Mouse (Mus musculus): ENCODE data around the gene Fbxl13. TPM values are rescaled to one million over a fixed set of nuclear protein-coding genes. Genes with fewer than 3 reads are reported as not detected.

The Fbxl13 gene
- total RNA-seq, 2 experiments from 2014 or later = 0.16 to 0.30 TPM

DNA sequence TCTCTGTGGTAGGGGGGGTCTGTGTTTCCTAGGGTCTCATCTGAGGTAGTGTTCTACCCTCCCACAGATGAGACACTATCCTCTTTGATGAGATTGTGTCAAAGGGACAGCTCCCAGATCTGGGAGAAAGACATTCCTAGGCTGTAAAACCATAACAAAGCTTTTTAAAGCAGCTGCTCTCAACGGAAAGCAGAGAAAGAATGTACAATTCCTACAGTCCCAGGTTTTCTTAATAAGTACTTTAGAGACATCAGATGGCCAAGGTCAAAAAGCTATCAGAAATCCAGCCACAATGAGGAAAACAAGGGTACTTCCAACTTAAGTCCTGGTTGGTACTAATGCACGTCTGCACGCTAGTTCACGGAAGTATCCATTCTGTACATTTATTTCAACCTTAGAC, 103.2 kb downstream of the Fbxl13 start:
- intact Hi-C loops (cut with DNase I) = no loop called here
- no peak for DNase-seq (ENCODE audit: low spot score in 2 of 2)

DNA sequence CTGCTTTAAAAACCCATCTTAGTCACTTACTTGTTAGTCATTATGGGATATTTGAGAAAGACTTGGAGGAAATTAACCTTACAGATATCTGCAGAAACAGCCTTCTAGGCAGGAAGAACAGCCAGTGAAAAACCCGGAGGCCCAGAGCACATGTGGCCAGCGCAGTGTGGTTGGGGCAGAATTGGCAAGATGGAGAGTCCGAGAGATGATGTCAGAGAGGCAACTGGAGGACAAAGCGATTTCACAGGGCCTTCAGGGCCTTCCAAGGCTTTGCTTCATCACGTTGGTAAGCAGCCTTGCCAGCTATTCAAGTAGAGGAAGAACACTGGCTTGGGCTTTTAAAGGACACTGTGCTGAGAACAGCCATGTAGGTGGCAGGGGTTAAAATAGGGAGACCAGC, 112.5 kb downstream of the Fbxl13 start:
- intact Hi-C loops (cut with DNase I) = no loop called here
- DNase-seq (ENCODE audit: low spot score in 2 of 2) = no peak

GRCm38 (mm10) chr5:21532126-21532525, 113.3 kb downstream of the Fbxl13 start:
- no peak for DNase-seq (ENCODE audit: low spot score in 2 of 2)
- intact Hi-C loops (cut with DNase I) = no loop called here

GRCm38 (mm10) chr5:21529110-21529720, 116.2 kb downstream of the Fbxl13 start:
- intact Hi-C loops (cut with DNase I) = no loop called here
- DNase-seq (ENCODE audit: low spot score in 2 of 2) = no peak

DNA sequence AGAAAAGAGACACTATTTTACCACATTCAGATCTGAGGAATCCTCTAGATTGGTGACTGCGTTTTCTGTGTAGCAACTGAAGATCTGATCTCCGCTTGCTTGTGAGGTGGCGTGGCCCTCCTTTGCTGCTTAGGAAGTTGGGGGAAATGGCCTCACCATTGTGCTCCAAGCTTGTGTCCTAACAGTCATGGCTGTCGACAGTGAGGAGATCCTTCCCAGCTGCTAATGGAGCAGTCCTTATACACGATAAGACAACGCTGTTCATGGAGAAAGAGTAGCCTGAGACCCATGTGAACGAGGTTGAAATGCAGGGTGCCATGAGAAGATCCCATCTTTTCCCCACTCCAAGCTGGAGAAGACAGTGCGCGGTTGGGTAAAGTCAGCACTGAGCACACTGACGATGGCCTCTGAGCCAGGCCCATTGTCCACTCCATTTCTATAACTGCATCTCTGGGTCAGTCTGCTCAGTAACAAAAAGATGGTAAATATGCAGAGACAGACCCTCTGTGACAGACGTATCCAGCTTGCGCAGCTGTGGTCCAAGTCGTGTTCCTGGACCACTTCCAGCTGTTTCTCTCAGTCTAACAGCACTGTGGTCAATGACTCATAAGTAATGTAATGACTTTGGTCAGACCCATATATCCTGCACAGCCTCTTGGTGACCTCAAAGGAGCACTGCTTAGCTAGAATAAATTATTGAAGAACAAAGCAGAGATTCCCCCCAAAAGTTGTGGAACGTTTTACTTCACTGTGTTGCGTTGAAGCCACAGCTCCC, 117.2 kb downstream of the Fbxl13 start:
- DNase-seq (ENCODE audit: low spot score in 2 of 2) = no peak
- intact Hi-C loops (cut with DNase I) = no loop called here

GRCm38 (mm10) chr5:21527488-21527911, 117.9 kb downstream of the Fbxl13 start:
- intact Hi-C loops (cut with DNase I) = no loop called here
- DNase-seq (ENCODE audit: low spot score in 2 of 2) = no peak

- intact Hi-C loops (cut with DNase I) = no loop called here
- DNase-seq (ENCODE audit: low spot score in 2 of 2) = peak in 1 of 2 experiments; percentile 37
These were observed 118.5 kb downstream of the Fbxl13 start for GRCm38 (mm10) chr5:21526835-21527485.

GRCm38 (mm10) chr5:21519166-21519565, 126.3 kb downstream of the Fbxl13 start:
- no peak for DNase-seq (ENCODE audit: low spot score in 2 of 2)
- intact Hi-C loops (cut with DNase I) = no loop called here

DNA sequence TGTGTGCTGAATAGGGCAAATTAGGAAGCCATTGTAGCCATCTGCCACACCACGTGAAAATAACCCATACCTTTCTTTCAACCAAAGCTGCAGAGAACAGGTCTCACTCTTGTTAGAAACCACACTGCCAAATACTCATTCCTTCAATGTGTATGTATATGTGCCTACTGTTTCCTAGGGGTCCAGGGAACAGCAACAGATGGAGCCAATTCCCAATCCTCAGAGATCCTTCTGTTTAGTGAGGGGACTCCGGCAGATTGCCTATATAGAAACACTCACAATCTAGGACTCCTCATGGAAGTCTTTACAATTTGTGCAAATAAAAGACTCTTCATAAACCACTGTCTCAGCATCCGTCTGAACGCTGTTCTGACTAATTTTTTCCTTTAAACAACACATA, 127.2 kb downstream of the Fbxl13 start:
- intact Hi-C loops (cut with DNase I) = no loop called here
- DNase-seq (ENCODE audit: low spot score in 2 of 2) = no peak

GRCm38 (mm10) chr5:21517562-21517961, 127.9 kb downstream of the Fbxl13 start:
- DNase-seq (ENCODE audit: low spot score in 2 of 2) = no peak
- intact Hi-C loops (cut with DNase I) = no loop called here

- intact Hi-C loops (cut with DNase I) = no loop called here
- DNase-seq (ENCODE audit: low spot score in 2 of 2) = peak in 1 of 2 experiments; percentile 21
These were observed 132.1 kb downstream of the Fbxl13 start for GRCm38 (mm10) chr5:21513363-21513762.

GRCm38 (mm10) chr5:21509801-21510200, 135.6 kb downstream of the Fbxl13 start:
- intact Hi-C loops (cut with DNase I) = no loop called here
- DNase-seq (ENCODE audit: low spot score in 2 of 2) = no peak

DNA sequence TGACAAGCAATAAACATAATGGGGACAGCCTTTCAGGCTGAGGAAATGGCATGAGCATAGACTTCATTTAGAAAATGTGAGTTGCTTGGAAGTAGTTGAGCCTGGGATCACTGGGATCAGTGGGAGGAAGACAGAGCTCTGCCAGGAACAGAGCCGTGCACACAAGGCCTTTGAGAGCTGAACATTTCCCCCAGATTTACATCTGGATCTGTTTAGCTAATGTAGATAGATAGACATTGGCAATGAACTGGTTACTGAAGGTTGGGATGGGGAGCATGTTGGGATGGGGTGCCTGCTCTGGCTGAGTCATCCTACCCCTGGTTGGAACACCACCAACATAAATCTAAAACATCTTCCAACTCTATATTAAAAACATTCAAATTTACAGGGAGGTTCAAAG, 138.5 kb downstream of the Fbxl13 start:
- intact Hi-C loops (cut with DNase I) = no loop called here
- no peak for DNase-seq (ENCODE audit: low spot score in 2 of 2)

- no peak for DNase-seq (ENCODE audit: low spot score in 2 of 2)
- intact Hi-C loops (cut with DNase I) = no loop called here
These were observed 140.3 kb downstream of the Fbxl13 start for GRCm38 (mm10) chr5:21505159-21505558.

- intact Hi-C loops (cut with DNase I) = loop anchor here (2.0 to 5.0 kb wide), 2 partner anchors 69 to 106 kb away; no protein-coding TSS in a partner anchor
- peak in 1 of 2 experiments; percentile 83 for DNase-seq (ENCODE audit: low spot score in 2 of 2)
These were observed 142.4 kb downstream of the Fbxl13 start for GRCm38 (mm10) chr5:21502936-21503610.

DNA sequence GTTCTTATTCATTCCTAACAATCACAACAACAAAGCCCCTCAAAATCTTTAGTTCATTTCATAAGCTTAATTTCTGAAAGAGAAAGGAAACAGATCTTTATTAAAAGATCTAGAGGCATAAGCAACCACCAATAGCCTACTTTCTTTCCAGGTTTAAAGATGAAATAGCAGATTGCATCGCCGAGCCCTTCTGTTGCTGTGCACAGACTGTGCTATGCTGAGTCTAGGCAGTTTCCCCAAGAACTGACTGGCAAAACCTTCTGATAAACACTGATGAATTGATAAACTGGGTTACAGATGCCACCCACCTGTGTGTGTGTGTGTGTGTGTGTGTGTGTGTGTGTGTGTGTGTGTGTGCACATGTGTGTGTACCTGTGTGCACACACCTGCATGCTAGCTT, 144.5 kb downstream of the Fbxl13 start:
- no peak for DNase-seq (ENCODE audit: low spot score in 2 of 2)
- intact Hi-C loops (cut with DNase I) = loop anchor here (5.0 kb wide), 1 partner anchor 71 kb away; no protein-coding TSS in a partner anchor

DNA sequence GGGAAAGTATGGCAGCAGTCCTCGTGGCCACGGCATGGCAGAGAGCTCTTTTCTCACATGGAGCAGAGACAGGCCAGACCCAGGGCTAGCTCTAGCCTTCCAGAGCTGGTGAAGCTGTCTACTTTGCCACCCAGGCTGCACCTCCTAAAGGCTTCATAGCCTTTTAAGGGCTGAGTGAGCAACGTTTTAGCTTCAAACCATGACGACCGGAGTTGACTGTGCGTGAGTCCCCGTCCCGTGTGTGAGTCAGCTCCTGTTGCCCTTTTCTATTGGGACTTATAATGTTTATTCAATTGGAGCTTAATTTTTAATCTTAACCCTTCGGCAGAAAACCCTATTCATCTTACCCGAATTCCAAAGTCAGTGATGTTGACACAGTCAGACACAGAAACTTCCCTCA, 145.3 kb downstream of the Fbxl13 start:
- intact Hi-C loops (cut with DNase I) = loop anchor here (5.0 kb wide), 1 partner anchor 72 kb away; no protein-coding TSS in a partner anchor
- DNase-seq (ENCODE audit: low spot score in 2 of 2) = no peak

DNA sequence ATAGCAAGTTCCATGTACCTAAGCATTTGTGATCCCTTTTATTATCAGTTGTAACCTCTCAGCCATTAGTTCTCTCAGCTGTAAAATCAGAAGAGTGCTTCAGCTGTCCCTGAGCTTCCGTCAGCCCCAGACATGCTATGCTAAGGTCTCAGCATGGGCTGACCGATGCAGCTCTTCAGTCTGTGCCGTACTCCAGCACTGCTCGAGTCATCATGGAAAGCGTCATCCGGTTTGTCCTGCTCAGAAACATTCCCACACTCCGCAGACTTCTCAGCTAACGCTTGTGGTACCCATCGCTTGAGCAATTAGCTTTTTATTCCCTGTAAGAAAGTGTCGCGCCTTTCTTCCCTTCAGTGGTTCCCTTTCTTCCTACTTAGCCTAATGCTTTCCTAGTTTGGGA, 146.5 kb downstream of the Fbxl13 start:
- intact Hi-C loops (cut with DNase I) = no loop called here
- DNase-seq (ENCODE audit: low spot score in 2 of 2) = no peak

DNA sequence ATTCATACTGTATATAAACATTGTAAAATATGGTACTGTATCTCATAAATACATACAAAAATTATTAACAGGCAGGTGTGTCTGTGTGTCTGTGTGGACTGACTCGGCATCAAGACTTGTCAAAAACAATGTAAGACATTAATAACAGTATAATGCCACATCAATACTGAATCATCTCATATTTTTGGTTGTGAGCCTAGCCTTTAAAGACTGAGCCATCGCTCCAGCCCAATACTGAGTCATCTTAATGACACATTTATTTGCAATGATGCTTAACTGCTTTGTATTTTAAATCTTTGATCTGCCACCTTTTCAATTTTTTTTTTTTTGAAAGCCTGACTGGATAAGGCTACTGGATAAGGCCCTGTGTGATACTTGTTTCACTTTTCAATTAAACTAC, 146.9 kb downstream of the Fbxl13 start:
- DNase-seq (ENCODE audit: low spot score in 2 of 2) = no peak
- intact Hi-C loops (cut with DNase I) = no loop called here

- intact Hi-C loops (cut with DNase I) = no loop called here
- no peak for DNase-seq (ENCODE audit: low spot score in 2 of 2)
These were observed 148.6 kb downstream of the Fbxl13 start for GRCm38 (mm10) chr5:21496881-21497280.
